Mouse (Mus musculus): ENCODE results near the gene Tmem52. TPM values are rescaled to one million over a fixed set of nuclear protein-coding genes. Genes with fewer than 3 reads are reported as not detected.
"Not testable (repeated sequence)": the region's sequence is repeated elsewhere in the genome, so short reads cannot be mapped to it uniquely, and the experiment has no call there.

Gene Tmem52
- polyA plus RNA-seq (2012; rRNA removed), result 14.7 and 15.7 TPM in 2 replicates

GRCm38 (mm10) chr4:155468952-155469351, at the start of gene Tmem52:
TSS of gene Tmem52 (plus strand) at chr4:155469114.
- DNase-seq, result peak; percentile 58

DNA sequence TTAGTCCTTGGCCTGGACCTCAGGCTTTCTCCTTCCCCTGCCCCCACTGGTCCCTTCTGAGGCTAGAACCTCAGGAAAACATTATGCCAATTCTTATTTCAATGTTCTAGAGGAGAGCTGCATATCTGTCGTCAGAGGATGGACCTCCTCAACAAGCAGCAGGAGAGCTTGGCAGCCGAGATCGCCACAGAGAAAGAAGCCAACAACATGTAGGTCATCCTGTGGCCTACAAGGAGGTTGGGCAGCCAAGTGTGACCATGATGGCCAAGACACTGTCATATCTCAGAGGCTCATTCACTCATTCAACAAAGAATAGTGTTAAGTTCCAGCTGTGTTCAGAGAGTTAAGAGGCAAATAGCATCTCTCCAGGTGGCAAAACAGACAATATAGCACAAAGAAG, 48.8 kb upstream of the Tmem52 start:
- TF ChIP-seq CTCF (conservative IDR thresholded peaks at IDR 0.05; ENCODE audit: insufficient read depth, insufficient read length, low read depth, low read length) (no peak), POLR2A (IDR thresholded peaks at IDR 0.05; ENCODE audit: low read depth, low read length) (no peak)
- no peak overlapping the region for H3K4me3 ChIP-seq (ENCODE audit: insufficient read depth, low read depth, low read length)
- no peaks in the 10 kb centered on the region for H3K27me3 ChIP-seq (replicated peaks; ENCODE audit: control insufficient read depth, insufficient read depth, low read length)
- no peak overlapping the region for H3K27ac ChIP-seq (ENCODE audit: insufficient read depth, low read depth, low read length)
- no peaks in the 10 kb centered on the region for H3K36me3 ChIP-seq (ENCODE audit: control insufficient read depth, insufficient read depth, low read length)
- WGBS, result 72% methylated on average over 3 of the region's 3 CpGs
- H3K4me1 ChIP-seq (ENCODE audit: control insufficient read depth, insufficient read depth, low read length), result no peaks in the 10 kb centered on the region
- no peak for DNase-seq

More at GRCm38 (mm10) chr4:155468952-155469351, at the start of gene Tmem52:
- Histone ChIP-seq H3K36me3 (ENCODE audit: control insufficient read depth, insufficient read depth, low read length) (no peaks in the 10 kb centered on the region), H3K4me3 (ENCODE audit: insufficient read depth, low read depth, low read length) (peak within 1 kb of the TSS; percentile 35), H3K27ac (ENCODE audit: insufficient read depth, low read depth, low read length) (peak within 1 kb of the TSS; percentile 49; the same call in 1 of the 2 replicates), H3K27me3 (replicated peaks; ENCODE audit: control insufficient read depth, insufficient read depth, low read length) (no peaks in the 10 kb centered on the region), H3K4me1 (ENCODE audit: control insufficient read depth, insufficient read depth, low read length) (peaks cover 5% of the 10 kb centered on the region; the same call in 1 of the 2 replicates)
- WGBS, result 14% methylated on average over 21 of the region's 21 CpGs
- TF ChIP-seq POLR2A (IDR thresholded peaks at IDR 0.05; ENCODE audit: low read depth, low read length) (no peak), CTCF (conservative IDR thresholded peaks at IDR 0.05; ENCODE audit: insufficient read depth, insufficient read length, low read depth, low read length) (no peak)

- WGBS, result 85% methylated on average over 23 of the region's 30 CpGs
- H3K4me1 ChIP-seq (ENCODE audit: control insufficient read depth, insufficient read depth, low read length); H3K27ac ChIP-seq (ENCODE audit: insufficient read depth, low read depth, low read length); DNase-seq; H3K27me3 ChIP-seq (replicated peaks; ENCODE audit: control insufficient read depth, insufficient read depth, low read length); H3K36me3 ChIP-seq (ENCODE audit: control insufficient read depth, insufficient read depth, low read length): not testable (repeated sequence)
- H3K4me3 ChIP-seq (ENCODE audit: insufficient read depth, low read depth, low read length), result peak overlapping the region; percentile 24; the same call in 1 of the 2 replicates
Measured at GRCm38 (mm10) chr4:155421412-155422370, 47.2 kb upstream of the Tmem52 start.

GRCm38 (mm10) chr4:155423988-155424387, 44.9 kb upstream of the Tmem52 start:
- no peaks in the 10 kb centered on the region for H3K27me3 ChIP-seq (replicated peaks; ENCODE audit: control insufficient read depth, insufficient read depth, low read length)
- no peak for DNase-seq
- H3K27ac ChIP-seq (ENCODE audit: insufficient read depth, low read depth, low read length), result no peak overlapping the region
- H3K4me1 ChIP-seq (ENCODE audit: control insufficient read depth, insufficient read depth, low read length), result no peaks in the 10 kb centered on the region
- no peak overlapping the region for H3K4me3 ChIP-seq (ENCODE audit: insufficient read depth, low read depth, low read length)
- TF ChIP-seq CTCF (conservative IDR thresholded peaks at IDR 0.05; ENCODE audit: insufficient read depth, insufficient read length, low read depth, low read length) (no peak), POLR2A (IDR thresholded peaks at IDR 0.05; ENCODE audit: low read depth, low read length) (no peak)
- H3K36me3 ChIP-seq (ENCODE audit: control insufficient read depth, insufficient read depth, low read length), result no peaks in the 10 kb centered on the region
- WGBS, result 89% methylated on average over 5 of the region's 5 CpGs

DNA sequence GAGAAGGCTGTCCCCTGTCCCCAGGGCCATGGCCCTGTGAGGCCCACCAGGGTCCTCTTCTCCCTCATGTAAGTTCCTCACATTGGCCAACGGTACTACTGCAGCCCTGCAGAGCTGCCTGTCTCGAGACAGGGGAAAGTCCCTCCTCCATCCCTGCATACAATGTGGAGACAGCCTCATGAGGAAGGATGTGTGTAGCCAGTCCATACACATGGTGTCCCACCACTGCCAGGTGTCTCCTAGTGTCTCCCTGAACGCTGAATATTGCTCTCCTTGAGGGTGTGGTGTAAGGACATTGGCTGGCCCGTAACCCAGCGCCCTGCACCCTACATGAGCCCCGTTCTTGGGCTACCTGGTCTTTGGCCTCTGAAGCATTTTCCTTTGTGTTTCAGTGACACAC, 42.6 kb upstream of the Tmem52 start:
- 71% methylated on average over 6 of the region's 6 CpGs for WGBS
- Histone ChIP-seq H3K4me1 (ENCODE audit: control insufficient read depth, insufficient read depth, low read length) (no peaks in the 10 kb centered on the region), H3K27ac (ENCODE audit: insufficient read depth, low read depth, low read length) (no peak overlapping the region), H3K4me3 (ENCODE audit: insufficient read depth, low read depth, low read length) (no peak overlapping the region), H3K36me3 (ENCODE audit: control insufficient read depth, insufficient read depth, low read length) (no peaks in the 10 kb centered on the region), H3K27me3 (replicated peaks; ENCODE audit: control insufficient read depth, insufficient read depth, low read length) (no peaks in the 10 kb centered on the region)
- TF ChIP-seq CTCF (conservative IDR thresholded peaks at IDR 0.05; ENCODE audit: insufficient read depth, insufficient read length, low read depth, low read length) (no peak), POLR2A (IDR thresholded peaks at IDR 0.05; ENCODE audit: low read depth, low read length) (no peak)
- DNase-seq, result no peak

DNA sequence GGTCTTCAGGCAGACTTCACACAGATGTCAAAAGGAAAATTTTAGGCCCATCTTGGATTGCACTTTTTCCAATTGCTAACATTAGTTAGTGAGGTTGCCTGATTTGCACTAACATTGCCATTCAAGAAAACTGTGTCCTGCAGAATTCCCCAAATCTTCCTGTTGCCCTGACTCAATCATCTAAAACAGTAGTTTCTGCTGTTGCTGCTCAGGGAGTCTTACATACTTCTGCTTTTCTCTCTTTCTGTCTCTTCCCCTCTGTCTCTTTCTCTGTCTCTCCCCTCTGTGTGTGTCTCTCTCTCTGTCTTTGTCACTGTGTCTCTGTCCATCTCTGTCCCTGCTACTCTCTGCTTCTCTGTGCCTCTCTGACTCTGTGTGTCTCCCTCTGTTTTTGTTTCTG, 40.5 kb upstream of the Tmem52 start:
- Histone ChIP-seq H3K36me3 (ENCODE audit: control insufficient read depth, insufficient read depth, low read length) (no peaks in the 10 kb centered on the region), H3K4me3 (ENCODE audit: insufficient read depth, low read depth, low read length) (no peak overlapping the region), H3K4me1 (ENCODE audit: control insufficient read depth, insufficient read depth, low read length) (no peaks in the 10 kb centered on the region), H3K27ac (ENCODE audit: insufficient read depth, low read depth, low read length) (no peak overlapping the region), H3K27me3 (replicated peaks; ENCODE audit: control insufficient read depth, insufficient read depth, low read length) (no peaks in the 10 kb centered on the region)
- no peak for DNase-seq
- TF ChIP-seq CTCF (conservative IDR thresholded peaks at IDR 0.05; ENCODE audit: insufficient read depth, insufficient read length, low read depth, low read length), result no peak
- TF ChIP-seq POLR2A (IDR thresholded peaks at IDR 0.05; ENCODE audit: low read depth, low read length), result no peak

DNA sequence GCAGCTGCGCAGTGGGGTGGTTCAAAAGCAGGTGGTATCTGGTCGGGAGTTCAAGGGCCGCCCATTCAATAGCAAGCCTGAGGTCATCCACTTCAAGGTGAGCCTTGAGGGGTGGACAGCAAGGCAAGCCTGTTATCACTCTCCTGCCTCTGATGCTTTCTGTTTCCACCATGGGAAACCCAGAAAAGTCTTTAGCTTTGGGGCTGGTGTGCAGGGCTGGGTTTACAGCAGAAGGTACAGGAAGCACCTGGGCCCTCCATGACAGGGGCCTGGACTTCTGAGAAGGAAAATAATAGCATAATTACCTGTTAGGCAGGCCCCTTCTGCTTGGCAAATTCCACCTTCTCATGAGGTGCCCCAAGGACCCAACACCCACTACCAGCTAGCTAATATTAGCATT, 39.7 kb upstream of the Tmem52 start:
- Histone ChIP-seq H3K4me1 (ENCODE audit: control insufficient read depth, insufficient read depth, low read length) (no peaks in the 10 kb centered on the region), H3K27ac (ENCODE audit: insufficient read depth, low read depth, low read length) (no peak overlapping the region), H3K27me3 (replicated peaks; ENCODE audit: control insufficient read depth, insufficient read depth, low read length) (no peaks in the 10 kb centered on the region), H3K36me3 (ENCODE audit: control insufficient read depth, insufficient read depth, low read length) (no peaks in the 10 kb centered on the region), H3K4me3 (ENCODE audit: insufficient read depth, low read depth, low read length) (no peak overlapping the region)
- DNase-seq, result no peak
- TF ChIP-seq POLR2A (IDR thresholded peaks at IDR 0.05; ENCODE audit: low read depth, low read length) (no peak), CTCF (conservative IDR thresholded peaks at IDR 0.05; ENCODE audit: insufficient read depth, insufficient read length, low read depth, low read length) (no peak)
- WGBS, result 88% methylated on average over 3 of the region's 3 CpGs

Data from kidney, adult 2 months (tissue).